Mouse (Mus musculus): Measurements from ENCODE around the gene Sp8. TPM values are rescaled to one million over a fixed set of nuclear protein-coding genes. Genes with fewer than 3 reads are reported as not detected.

Sp8 gene
- polyA plus RNA-seq, 1 experiment from 2014 or later: not detected

GRCm38 (mm10) chr12:118847381-118847780 is 1.3 kb downstream of the Sp8 start:
- peak overlapping the region; percentile 91 for H3K4me2 ChIP-seq (ENCODE audit: low read depth, low read length)
- H3K4me1 ChIP-seq (ENCODE audit: control insufficient read depth, insufficient read depth, low read length): peaks cover 10% of the 10 kb centered on the region
- ATAC-seq: peak; percentile 21
- WGBS: under 1% methylated on average over 17 of the region's 17 CpGs
- H3K36me3 ChIP-seq (ENCODE audit: control insufficient read depth, insufficient read depth, low read length): no peaks in the 10 kb centered on the region
- no peak overlapping the region for H3K9ac ChIP-seq (ENCODE audit: low read depth, low read length)
- no peak overlapping the region for H3K27ac ChIP-seq (ENCODE audit: low read length)
- H3K9me3 ChIP-seq (ENCODE audit: control insufficient read depth, low read length): no peaks in the 10 kb centered on the region
- H3K4me3 ChIP-seq (ENCODE audit: low read length): peak overlapping the region; percentile 49
- H3K27me3 ChIP-seq (replicated peaks; ENCODE audit: control insufficient read depth, insufficient read depth, low read length): peaks cover 69% of the 10 kb centered on the region

GRCm38 (mm10) chr12:118847861-118848495 is 1.8 kb downstream of the Sp8 start:
- no peak overlapping the region for H3K27ac ChIP-seq (ENCODE audit: low read length)
- H3K9me3 ChIP-seq (ENCODE audit: control insufficient read depth, low read length): no peaks in the 10 kb centered on the region
- peak overlapping the region; percentile 30 for H3K4me3 ChIP-seq (ENCODE audit: low read length)
- no peaks in the 10 kb centered on the region for H3K36me3 ChIP-seq (ENCODE audit: control insufficient read depth, insufficient read depth, low read length)
- H3K9ac ChIP-seq (ENCODE audit: low read depth, low read length): no peak overlapping the region
- H3K4me2 ChIP-seq (ENCODE audit: low read depth, low read length): peak overlapping the region; percentile 48
- WGBS: 2% methylated on average over 23 of the region's 23 CpGs
- H3K4me1 ChIP-seq (ENCODE audit: control insufficient read depth, insufficient read depth, low read length): peaks cover 10% of the 10 kb centered on the region
- H3K27me3 ChIP-seq (replicated peaks; ENCODE audit: control insufficient read depth, insufficient read depth, low read length): peaks cover 65% of the 10 kb centered on the region
- 0 out of 2 replicates have a peak, but pooled peaks have one; percentile 3 for ATAC-seq

GRCm38 (mm10) chr12:118848496-118849202 is 2.5 kb downstream of the Sp8 start:
- H3K27ac ChIP-seq (ENCODE audit: low read length): no peak overlapping the region
- H3K27me3 ChIP-seq (replicated peaks; ENCODE audit: control insufficient read depth, insufficient read depth, low read length): peaks cover 66% of the 10 kb centered on the region
- WGBS: under 1% methylated on average over 80 of the region's 80 CpGs
- H3K9me3 ChIP-seq (ENCODE audit: control insufficient read depth, low read length): no peaks in the 10 kb centered on the region
- peak; percentile 22; the same call in 1 of the 2 replicates for ATAC-seq
- no peaks in the 10 kb centered on the region for H3K36me3 ChIP-seq (ENCODE audit: control insufficient read depth, insufficient read depth, low read length)
- H3K4me3 ChIP-seq (ENCODE audit: low read length): peak overlapping the region; percentile 30
- H3K9ac ChIP-seq (ENCODE audit: low read depth, low read length): no peak overlapping the region
- H3K4me2 ChIP-seq (ENCODE audit: low read depth, low read length): peak overlapping the region; percentile 48
- H3K4me1 ChIP-seq (ENCODE audit: control insufficient read depth, insufficient read depth, low read length): peaks cover 10% of the 10 kb centered on the region

- Histone ChIP-seq H3K9ac (ENCODE audit: low read depth, low read length) (no peak overlapping the region), H3K4me3 (ENCODE audit: low read length) (peak overlapping the region; percentile 11; the same call in 1 of the 2 replicates), H3K4me2 (ENCODE audit: low read depth, low read length) (no peak overlapping the region), H3K27me3 (replicated peaks; ENCODE audit: control insufficient read depth, insufficient read depth, low read length) (peaks cover 63% of the 10 kb centered on the region), H3K4me1 (ENCODE audit: control insufficient read depth, insufficient read depth, low read length) (peaks cover 10% of the 10 kb centered on the region), H3K36me3 (ENCODE audit: control insufficient read depth, insufficient read depth, low read length) (no peaks in the 10 kb centered on the region), H3K9me3 (ENCODE audit: control insufficient read depth, low read length) (no peaks in the 10 kb centered on the region), H3K27ac (ENCODE audit: low read length) (no peak overlapping the region)
- ATAC-seq: peak; percentile 18; the same call in 1 of the 2 replicates
- WGBS: under 1% methylated on average over 77 of the region's 78 CpGs
These were observed 3.2 kb downstream of the Sp8 start for GRCm38 (mm10) chr12:118849203-118849861.

GRCm38 (mm10) chr12:118849996-118850395 is 3.9 kb downstream of the Sp8 start:
- Histone ChIP-seq H3K4me2 (ENCODE audit: low read depth, low read length) (no peak overlapping the region), H3K4me3 (ENCODE audit: low read length) (no peak overlapping the region), H3K27ac (ENCODE audit: low read length) (no peak overlapping the region), H3K9ac (ENCODE audit: low read depth, low read length) (no peak overlapping the region), H3K4me1 (ENCODE audit: control insufficient read depth, insufficient read depth, low read length) (peaks cover 15% of the 10 kb centered on the region), H3K36me3 (ENCODE audit: control insufficient read depth, insufficient read depth, low read length) (no peaks in the 10 kb centered on the region), H3K27me3 (replicated peaks; ENCODE audit: control insufficient read depth, insufficient read depth, low read length) (peaks cover 65% of the 10 kb centered on the region), H3K9me3 (ENCODE audit: control insufficient read depth, low read length) (no peaks in the 10 kb centered on the region)
- WGBS: under 1% methylated on average over 11 of the region's 11 CpGs
- ATAC-seq: no peak

- H3K27ac ChIP-seq (ENCODE audit: low read length): no peak overlapping the region
- no peak overlapping the region for H3K4me3 ChIP-seq (ENCODE audit: low read length)
- H3K9ac ChIP-seq (ENCODE audit: low read depth, low read length): no peak overlapping the region
- peaks cover 16% of the 10 kb centered on the region for H3K4me1 ChIP-seq (ENCODE audit: control insufficient read depth, insufficient read depth, low read length)
- ATAC-seq: no peak
- no peak overlapping the region for H3K4me2 ChIP-seq (ENCODE audit: low read depth, low read length)
- H3K9me3 ChIP-seq (ENCODE audit: control insufficient read depth, low read length): no peaks in the 10 kb centered on the region
- 23% methylated on average over 12 of the region's 12 CpGs for WGBS
- H3K36me3 ChIP-seq (ENCODE audit: control insufficient read depth, insufficient read depth, low read length): no peaks in the 10 kb centered on the region
- H3K27me3 ChIP-seq (replicated peaks; ENCODE audit: control insufficient read depth, insufficient read depth, low read length): peaks cover 63% of the 10 kb centered on the region
These were observed 4.8 kb downstream of the Sp8 start for GRCm38 (mm10) chr12:118850851-118851410.

GRCm38 (mm10) chr12:118853331-118853730 is 7.2 kb downstream of the Sp8 start:
- H3K4me1 ChIP-seq (ENCODE audit: control insufficient read depth, insufficient read depth, low read length): peaks cover 6% of the 10 kb centered on the region; the same call in 1 of the 2 replicates
- WGBS: 8% methylated on average over 3 of the region's 3 CpGs
- H3K4me3 ChIP-seq (ENCODE audit: low read length): no peak overlapping the region
- no peaks in the 10 kb centered on the region for H3K36me3 ChIP-seq (ENCODE audit: control insufficient read depth, insufficient read depth, low read length)
- no peaks in the 10 kb centered on the region for H3K9me3 ChIP-seq (ENCODE audit: control insufficient read depth, low read length)
- no peak overlapping the region for H3K9ac ChIP-seq (ENCODE audit: low read depth, low read length)
- peaks cover 51% of the 10 kb centered on the region for H3K27me3 ChIP-seq (replicated peaks; ENCODE audit: control insufficient read depth, insufficient read depth, low read length)
- no peak overlapping the region for H3K27ac ChIP-seq (ENCODE audit: low read length)
- no peak overlapping the region for H3K4me2 ChIP-seq (ENCODE audit: low read depth, low read length)
- ATAC-seq: no peak

GRCm38 (mm10) chr12:118854401-118854800 is 8.3 kb downstream of the Sp8 start:
- H3K4me3 ChIP-seq (ENCODE audit: low read length): peak overlapping the region; percentile 46
- ATAC-seq: peak; percentile 39; the same call in 1 of the 2 replicates

More at GRCm38 (mm10) chr12:118854401-118854800, 8.3 kb downstream of the Sp8 start:
- Histone ChIP-seq H3K27me3 (replicated peaks; ENCODE audit: control insufficient read depth, insufficient read depth, low read length) (peaks cover 40% of the 10 kb centered on the region), H3K36me3 (ENCODE audit: control insufficient read depth, insufficient read depth, low read length) (no peaks in the 10 kb centered on the region), H3K4me2 (ENCODE audit: low read depth, low read length) (peak overlapping the region; percentile 62), H3K9me3 (ENCODE audit: control insufficient read depth, low read length) (no peaks in the 10 kb centered on the region), H3K9ac (ENCODE audit: low read depth, low read length) (no peak overlapping the region), H3K27ac (ENCODE audit: low read length) (no peak overlapping the region), H3K4me1 (ENCODE audit: control insufficient read depth, insufficient read depth, low read length) (peaks cover 6% of the 10 kb centered on the region; the same call in 1 of the 2 replicates)
- WGBS: 3% methylated on average over 10 of the region's 10 CpGs
